Comparison of ENCODE assay signal across 9 mouse cellular contexts in genomic region chr17:28391568-28392432, GRCm38 (mm10). TPM values are rescaled to one million over a fixed set of nuclear protein-coding genes. Genes with fewer than 3 reads are reported as not detected.
DNase-seq lines count a peak whose midpoint lies in the region; ATAC-seq lines count a peak whose summit lies in the region.
"Had no signal": no experiment of that assay in that cellular context is flagged by ENCODE, and none has a peak within 500 bp of the region (broad histone marks: within the 10 kb centered on the region; RNA-seq: fewer than 3 reads in every experiment).

No protein-coding gene starts in this region.

- H3K27ac ChIP-seq in heart, embryonic 11.5 days (ENCODE audit: low read depth, low read length) = no peak overlapping the region
- H3K27ac ChIP-seq in midbrain, embryonic 11.5 days (ENCODE audit: low read depth, low read length) = no peak overlapping the region
- H3K27ac ChIP-seq in midbrain, embryonic 16.5 days (ENCODE audit: low read length) = no peak overlapping the region
- H3K27ac ChIP-seq in limb, embryonic 10.5 days = peak overlapping the region; percentile 68
- H3K27ac ChIP-seq in midbrain, embryonic 15.5 days = no peak overlapping the region

- 5% methylated on average over 23 of the region's 25 CpGs for WGBS in heart, embryonic 11.5 days (ENCODE audit: insufficient replicate concordance)
- 6% methylated on average over 22 of the region's 25 CpGs for WGBS in midbrain, embryonic 11.5 days
- 8% methylated on average over 21 of the region's 25 CpGs for WGBS in midbrain, embryonic 16.5 days
- WGBS in limb, embryonic 10.5 days = 5% methylated on average over 24 of the region's 25 CpGs
- WGBS in midbrain, embryonic 15.5 days = 8% methylated on average over 24 of the region's 25 CpGs

- H3K27me3 ChIP-seq in heart, embryonic 11.5 days (ENCODE audit: control insufficient read depth, insufficient read depth, low read length) = peaks cover 26% of the 10 kb centered on the region
- peaks cover 2% of the 10 kb centered on the region; the same call in 1 of the 2 replicates for H3K27me3 ChIP-seq in midbrain, embryonic 11.5 days (ENCODE audit: control insufficient read depth, insufficient read depth, low read length)
- no peaks in the 10 kb centered on the region for H3K27me3 ChIP-seq in midbrain, embryonic 16.5 days (ENCODE audit: control insufficient read depth, insufficient read depth, low read depth, low read length)
- H3K27me3 ChIP-seq in limb, embryonic 10.5 days (ENCODE audit: low read depth, poor library complexity, severe bottlenecking) = peaks cover 32% of the 10 kb centered on the region
- H3K27me3 ChIP-seq in midbrain, embryonic 15.5 days (replicated peaks) = no peaks in the 10 kb centered on the region

- intact Hi-C loops in heart, postnatal 14 days (cut with DNase I) = no loop called here

- H3K4me3 ChIP-seq in heart, embryonic 11.5 days (ENCODE audit: low read depth, low read length) = peak overlapping the region; percentile 21; the same call in 1 of the 2 replicates
- no peak overlapping the region for H3K4me3 ChIP-seq in midbrain, embryonic 11.5 days (ENCODE audit: low read depth, low read length)
- H3K4me3 ChIP-seq in midbrain, embryonic 16.5 days (ENCODE audit: low read depth, low read length) = no peak overlapping the region
- peak overlapping the region; percentile 38 for H3K4me3 ChIP-seq in limb, embryonic 10.5 days
- H3K4me3 ChIP-seq in midbrain, embryonic 15.5 days = no peak overlapping the region
- H3K4me3 ChIP-seq: erythroblast, embryonic 14.5 days had no signal

- H3K4me2 ChIP-seq in heart, embryonic 11.5 days = peak overlapping the region; percentile 53
- no peak overlapping the region for H3K4me2 ChIP-seq in midbrain, embryonic 11.5 days
- no peak overlapping the region for H3K4me2 ChIP-seq in midbrain, embryonic 16.5 days (ENCODE audit: low read length)
- H3K4me2 ChIP-seq in midbrain, embryonic 15.5 days = peak overlapping the region; percentile 5; the same call in 1 of the 2 replicates

- no peak for ATAC-seq in heart, embryonic 11.5 days (replicated peaks; ENCODE audit: insufficient number of reproducible peaks, low FRiP score, low TSS enrichment)
- no peak for ATAC-seq in midbrain, embryonic 11.5 days (ENCODE audit: low FRiP score)
- ATAC-seq in midbrain, embryonic 16.5 days = no peak
- no peak for ATAC-seq in midbrain, embryonic 15.5 days (replicated peaks)
- no peak for ATAC-seq in erythroblast, adult 5-6 weeks (replicated peaks; ENCODE audit: low FRiP score, poor library complexity, severe bottlenecking)

- no peaks in the 10 kb centered on the region for H3K9me3 ChIP-seq in heart, embryonic 11.5 days (replicated peaks; ENCODE audit: control insufficient read depth, low read length)
- no peaks in the 10 kb centered on the region for H3K9me3 ChIP-seq in midbrain, embryonic 11.5 days (ENCODE audit: control insufficient read depth, low read length)
- H3K9me3 ChIP-seq in midbrain, embryonic 16.5 days (replicated peaks; ENCODE audit: control insufficient read depth, low read length, poor library complexity, severe bottlenecking) = no peaks in the 10 kb centered on the region
- no peaks in the 10 kb centered on the region for H3K9me3 ChIP-seq in limb, embryonic 10.5 days (replicated peaks)
- no peaks in the 10 kb centered on the region for H3K9me3 ChIP-seq in midbrain, embryonic 15.5 days

- peaks cover 5% of the 10 kb centered on the region; the same call in 1 of the 2 replicates for H3K4me1 ChIP-seq in heart, embryonic 11.5 days (ENCODE audit: control insufficient read depth, insufficient read depth, low read length)
- H3K4me1 ChIP-seq in midbrain, embryonic 11.5 days (ENCODE audit: control insufficient read depth, insufficient read depth, low read length) = no peaks in the 10 kb centered on the region
- H3K4me1 ChIP-seq in midbrain, embryonic 16.5 days (ENCODE audit: control insufficient read depth, insufficient read depth, low read length) = no peaks in the 10 kb centered on the region; the same call in none of the 2 replicates
- peaks cover 27% of the 10 kb centered on the region for H3K4me1 ChIP-seq in limb, embryonic 10.5 days
- H3K4me1 ChIP-seq in midbrain, embryonic 15.5 days = no peaks in the 10 kb centered on the region; the same call in 1 of the 2 replicates

- no peak for DNase-seq in heart, postnatal 14 days
- peak; percentile 84 for DNase-seq in midbrain, embryonic 11.5 days (ENCODE audit: low spot score, missing footprints)
- DNase-seq in limb, embryonic 10.5 days (ENCODE audit: low spot score) = no peak
- no peak for DNase-seq in Muller cell, postnatal 12 days (ENCODE audit: inconsistent ontology term)

- H3K36me3 ChIP-seq in heart, embryonic 11.5 days (ENCODE audit: control insufficient read depth, insufficient read depth, low read length) = no peaks in the 10 kb centered on the region
- H3K36me3 ChIP-seq in midbrain, embryonic 11.5 days (ENCODE audit: control insufficient read depth, insufficient read depth, low read length) = no peaks in the 10 kb centered on the region
- H3K36me3 ChIP-seq in midbrain, embryonic 16.5 days (ENCODE audit: control insufficient read depth, insufficient read depth, low read length) = no peaks in the 10 kb centered on the region
- H3K36me3 ChIP-seq in limb, embryonic 10.5 days = no peaks in the 10 kb centered on the region
- H3K36me3 ChIP-seq in midbrain, embryonic 15.5 days (replicated peaks) = no peaks in the 10 kb centered on the region

- 0 out of 2 replicates have a peak overlapping the region, but pooled peaks have one; percentile 12 for H3K9ac ChIP-seq in heart, embryonic 11.5 days (ENCODE audit: low read depth, low read length)
- no peak overlapping the region for H3K9ac ChIP-seq in midbrain, embryonic 11.5 days (ENCODE audit: low read length)
- H3K9ac ChIP-seq in midbrain, embryonic 16.5 days (ENCODE audit: low read depth, low read length) = no peak overlapping the region
- no peak overlapping the region for H3K9ac ChIP-seq in midbrain, embryonic 15.5 days

RNA-seq across cellular contexts. Expression of gene Tulp1, which starts 26.8 kb away (rescaled TPM):
- polyA plus RNA-seq in heart, embryonic 11.5 days (2014; fragmentation: Nextera tagmentation; extraction: Ambion mirVana) = 2.9 and 5.0 TPM in 2 replicates
- under 1 TPM; 0.41 TPM for total RNA-seq in heart, postnatal 14 days (2021)
- polyA plus RNA-seq in midbrain, embryonic 11.5 days (2014; fragmentation: Nextera tagmentation; extraction: Ambion mirVana) = 4.6 and 4.9 TPM in 2 replicates
- polyA plus RNA-seq in midbrain, embryonic 16.5 days (2015; fragmentation: Nextera tagmentation; extraction: Ambion mirVana) = 1.4 and 1.7 TPM in 2 replicates
- polyA plus RNA-seq in limb, embryonic 10.5 days (2016; fragmentation: Nextera tagmentation; extraction: Ambion mirVana) = 3.4 and 4.1 TPM in 2 replicates
- polyA plus RNA-seq in midbrain, embryonic 15.5 days (2015; fragmentation: Nextera tagmentation; extraction: Ambion mirVana) = 1.3 and 1.9 TPM in 2 replicates
- not detected in 2 replicates for total RNA-seq in erythroblast, adult 5-6 weeks (2015; ENCODE audit: low replicate concordance)
- 0.28 TPM in 1 of 2 replicates, not detected in the other for total RNA-seq in erythroblast, adult 5-6 weeks (2017; ENCODE audit: low replicate concordance)

RNA-seq across cellular contexts. Expression of gene Tead3, which starts 41.2 kb away (rescaled TPM):
- polyA plus RNA-seq in heart, embryonic 11.5 days (2014; fragmentation: Nextera tagmentation; extraction: Ambion mirVana) = 6.5 and 7.5 TPM in 2 replicates
- total RNA-seq in heart, postnatal 14 days (2021) = 10 to 100 TPM; 12.3 to 19.2 TPM
- 3.5 and 3.7 TPM in 2 replicates for polyA plus RNA-seq in midbrain, embryonic 11.5 days (2014; fragmentation: Nextera tagmentation; extraction: Ambion mirVana)
- 1.3 and 1.4 TPM in 2 replicates for polyA plus RNA-seq in midbrain, embryonic 16.5 days (2015; fragmentation: Nextera tagmentation; extraction: Ambion mirVana)
- 5.2 and 9.8 TPM in 2 replicates for polyA plus RNA-seq in limb, embryonic 10.5 days (2016; fragmentation: Nextera tagmentation; extraction: Ambion mirVana)
- polyA plus RNA-seq in midbrain, embryonic 15.5 days (2015; fragmentation: Nextera tagmentation; extraction: Ambion mirVana) = 1.4 and 2.1 TPM in 2 replicates
- not detected in 2 replicates for total RNA-seq in erythroblast, adult 5-6 weeks (2015; ENCODE audit: low replicate concordance)
- total RNA-seq in erythroblast, adult 5-6 weeks (2017; ENCODE audit: low replicate concordance) = not detected in 2 replicates

Comparison
In these comparisons a context has a peak if more than half of its experiments do, and no peak if none do; other contexts are left out.
1. H3K4me2 ChIP-seq: peak in heart, embryonic 11.5 days (single experiment) and midbrain, embryonic 15.5 days (single experiment); none in midbrain, embryonic 11.5 days (single experiment) and midbrain, embryonic 16.5 days (single experiment).
2. H3K4me3 ChIP-seq: peak in heart, embryonic 11.5 days (single experiment) and limb, embryonic 10.5 days (single experiment); none in midbrain, embryonic 11.5 days (single experiment), midbrain, embryonic 16.5 days (single experiment) and midbrain, embryonic 15.5 days (single experiment).